8 mouse cellular contexts compared by ENCODE assay signal in the genomic region with DNA sequence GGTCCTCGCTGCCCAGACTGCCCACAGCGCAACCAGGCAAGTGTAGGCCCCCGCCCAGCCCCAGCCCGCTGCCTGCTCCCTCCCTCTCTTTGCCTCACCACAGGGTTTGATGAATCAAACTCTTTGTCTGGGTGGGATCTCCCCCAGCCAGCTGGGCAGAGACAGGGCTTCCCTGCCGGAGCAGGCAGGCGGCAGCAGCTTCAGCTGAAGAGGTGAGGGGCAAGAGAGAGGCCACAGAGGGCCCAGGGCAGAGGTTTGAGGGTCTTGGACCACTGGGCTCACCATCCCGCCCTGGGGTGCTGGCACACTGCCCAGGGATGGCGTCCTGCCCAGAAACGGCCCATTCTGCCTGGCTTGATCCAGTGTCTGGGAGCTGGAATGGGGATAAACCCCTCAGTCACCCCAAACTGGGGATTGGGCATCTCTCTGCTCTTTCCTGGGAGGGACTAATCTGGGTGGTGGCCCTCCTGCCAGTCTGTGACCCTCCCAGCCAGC. TPM values are rescaled to one million over a fixed set of nuclear protein-coding genes. Genes with fewer than 3 reads are reported as not detected.
DNase-seq lines count a peak whose midpoint lies in the region; ATAC-seq lines count a peak whose summit lies in the region.

No protein-coding gene starts in this region.

- peak; percentile 61 for DNase-seq in gastrocnemius, postnatal 14 days
- no peak for DNase-seq in gastrocnemius, adult 18-20 months (ENCODE audit: low spot score)
- peak; percentile 77 to 87 for DNase-seq in cerebellum, postnatal 14 days
- DNase-seq in limb, embryonic 11.5 days (ENCODE audit: low spot score): no peak
- DNase-seq in ovary, adult 18-20 months (ENCODE audit: low spot score): peak; percentile 40
- DNase-seq in spleen, adult 12 weeks (ENCODE audit: low spot score): no peak

- no peaks in the 10 kb centered on the region for H3K9me3 ChIP-seq in heart, embryonic 13.5 days
- H3K9me3 ChIP-seq in kidney, embryonic 16.5 days (ENCODE audit: low read length): no peaks in the 10 kb centered on the region
- H3K9me3 ChIP-seq in limb, embryonic 11.5 days (ENCODE audit: control insufficient read depth, low read length): no peaks in the 10 kb centered on the region

- peak overlapping the region; percentile 59 for H3K9ac ChIP-seq in heart, embryonic 13.5 days
- H3K9ac ChIP-seq in kidney, embryonic 16.5 days (replicated peaks; ENCODE audit: low read length): peak overlapping the region; percentile 44
- H3K9ac ChIP-seq in limb, embryonic 11.5 days (ENCODE audit: low read length): no peak overlapping the region

- no peaks in the 10 kb centered on the region for H3K36me3 ChIP-seq in heart, embryonic 13.5 days
- H3K36me3 ChIP-seq in kidney, embryonic 16.5 days (ENCODE audit: insufficient read depth, low read length): no peaks in the 10 kb centered on the region
- no peaks in the 10 kb centered on the region for H3K36me3 ChIP-seq in limb, embryonic 11.5 days (ENCODE audit: control insufficient read depth, insufficient read depth, low read length)

- H3K4me1 ChIP-seq in heart, embryonic 13.5 days: peaks cover 72% of the 10 kb centered on the region
- peaks cover 73% of the 10 kb centered on the region for H3K4me1 ChIP-seq in kidney, embryonic 16.5 days (ENCODE audit: insufficient read depth, low read length)
- peaks cover 32% of the 10 kb centered on the region for H3K4me1 ChIP-seq in limb, embryonic 11.5 days (ENCODE audit: control insufficient read depth, insufficient read depth, low read length)

- peak overlapping the region; percentile 76 for H3K27ac ChIP-seq in heart, embryonic 13.5 days (replicated peaks)
- peak overlapping the region; percentile 72 for H3K27ac ChIP-seq in kidney, embryonic 16.5 days (ENCODE audit: low read length)
- no peak overlapping the region for H3K27ac ChIP-seq in limb, embryonic 11.5 days (replicated peaks; ENCODE audit: low read depth, low read length)

- no peak overlapping the region; the same call in 1 of the 2 replicates for H3K4me3 ChIP-seq in heart, embryonic 13.5 days
- peak overlapping the region; percentile 6 for H3K4me3 ChIP-seq in kidney, embryonic 16.5 days (ENCODE audit: low read length)
- no peak overlapping the region for H3K4me3 ChIP-seq in limb, embryonic 11.5 days (ENCODE audit: low read depth, low read length)

- no peak for ATAC-seq in heart, embryonic 13.5 days (ENCODE audit: extremely low read depth, insufficient number of reproducible peaks, low FRiP score, low TSS enrichment)
- ATAC-seq in kidney, embryonic 16.5 days (ENCODE audit: low FRiP score, low TSS enrichment): no peak
- no peak for ATAC-seq in limb, embryonic 11.5 days (ENCODE audit: insufficient number of reproducible peaks, low FRiP score, low TSS enrichment, low read depth)

- intact Hi-C loops in gastrocnemius, postnatal 14 days (cut with DNase I; ENCODE audit: low total_unique reads): no loop called here

- peak overlapping the region; percentile 25 for H3K4me2 ChIP-seq in heart, embryonic 13.5 days
- peak overlapping the region; percentile 47 for H3K4me2 ChIP-seq in kidney, embryonic 16.5 days (replicated peaks; ENCODE audit: low read depth, low read length)
- peak overlapping the region; percentile 16; the same call in 1 of the 2 replicates for H3K4me2 ChIP-seq in limb, embryonic 11.5 days (ENCODE audit: low read depth, severe bottlenecking)

- WGBS in heart, embryonic 13.5 days: 25% methylated on average over 9 of the region's 9 CpGs
- 28% methylated on average over 9 of the region's 9 CpGs for WGBS in kidney, embryonic 16.5 days
- 22% methylated on average over 9 of the region's 9 CpGs for WGBS in limb, embryonic 11.5 days

- peaks cover 100% of the 10 kb centered on the region for H3K27me3 ChIP-seq in heart, embryonic 13.5 days (replicated peaks)
- peaks cover 63% of the 10 kb centered on the region for H3K27me3 ChIP-seq in kidney, embryonic 16.5 days (ENCODE audit: insufficient read depth, low read length)
- H3K27me3 ChIP-seq in limb, embryonic 11.5 days (ENCODE audit: control insufficient read depth, insufficient read depth, low read length): peaks cover 92% of the 10 kb centered on the region

RNA-seq across cellular contexts. Expression of gene Arhgef19, which starts 5.7 kb away (rescaled TPM):
- total RNA-seq in gastrocnemius, postnatal 14 days (2021): 1 to 10 TPM; 1.3 to 1.4 TPM
- total RNA-seq in gastrocnemius, adult 18-20 months (2021): under 1 TPM; 0.32 to 0.33 TPM
- polyA plus RNA-seq in heart, embryonic 13.5 days (2015; fragmentation: Nextera tagmentation; extraction: Ambion mirVana): 2.2 and 3.1 TPM in 2 replicates
- polyA plus RNA-seq in kidney, embryonic 16.5 days (2015; fragmentation: Nextera tagmentation; extraction: Ambion mirVana): 9.6 and 11.2 TPM in 2 replicates
- 4.6 and 5.2 TPM in 2 replicates for polyA plus RNA-seq in limb, embryonic 11.5 days (2014; fragmentation: Nextera tagmentation; extraction: Ambion mirVana)

RNA-seq across cellular contexts. Expression of gene Rsg1, which starts 31.2 kb away (rescaled TPM):
- under 1 TPM; 0.21 to 0.38 TPM for total RNA-seq in gastrocnemius, postnatal 14 days (2021)
- total RNA-seq in gastrocnemius, adult 18-20 months (2021): under 1 TPM in 1 of 2 experiments, not detected in 1; 0.31 TPM
- 2.3 and 3.0 TPM in 2 replicates for polyA plus RNA-seq in heart, embryonic 13.5 days (2015; fragmentation: Nextera tagmentation; extraction: Ambion mirVana)
- 8.1 and 9.2 TPM in 2 replicates for polyA plus RNA-seq in kidney, embryonic 16.5 days (2015; fragmentation: Nextera tagmentation; extraction: Ambion mirVana)
- polyA plus RNA-seq in limb, embryonic 11.5 days (2014; fragmentation: Nextera tagmentation; extraction: Ambion mirVana): 5.3 and 8.7 TPM in 2 replicates

RNA-seq across cellular contexts. Expression of gene Epha2, which starts 56.1 kb away (rescaled TPM):
- 1 to 10 TPM; 2.9 to 3.7 TPM for total RNA-seq in gastrocnemius, postnatal 14 days (2021)
- 1 to 10 TPM; 1.6 to 2.9 TPM for total RNA-seq in gastrocnemius, adult 18-20 months (2021)
- 4.0 and 4.3 TPM in 2 replicates for polyA plus RNA-seq in heart, embryonic 13.5 days (2015; fragmentation: Nextera tagmentation; extraction: Ambion mirVana)
- 8.3 and 8.6 TPM in 2 replicates for polyA plus RNA-seq in kidney, embryonic 16.5 days (2015; fragmentation: Nextera tagmentation; extraction: Ambion mirVana)
- polyA plus RNA-seq in limb, embryonic 11.5 days (2014; fragmentation: Nextera tagmentation; extraction: Ambion mirVana): 2.2 and 2.4 TPM in 2 replicates

Comparison
In these comparisons a context has a peak if more than half of its experiments do, and no peak if none do; other contexts are left out.
1. DNase-seq: peak in gastrocnemius, postnatal 14 days (single experiment), cerebellum, postnatal 14 days (2 of 2) and ovary, adult 18-20 months (single experiment); none in gastrocnemius, adult 18-20 months (single experiment), limb, embryonic 11.5 days (single experiment) and spleen, adult 12 weeks (single experiment).
2. Peak in every context shown above with its lines, with median percentiles within 50 percentile points of each other: H3K4me2 ChIP-seq.